8 mouse cellular contexts compared by ENCODE assay signal in the genomic region with DNA sequence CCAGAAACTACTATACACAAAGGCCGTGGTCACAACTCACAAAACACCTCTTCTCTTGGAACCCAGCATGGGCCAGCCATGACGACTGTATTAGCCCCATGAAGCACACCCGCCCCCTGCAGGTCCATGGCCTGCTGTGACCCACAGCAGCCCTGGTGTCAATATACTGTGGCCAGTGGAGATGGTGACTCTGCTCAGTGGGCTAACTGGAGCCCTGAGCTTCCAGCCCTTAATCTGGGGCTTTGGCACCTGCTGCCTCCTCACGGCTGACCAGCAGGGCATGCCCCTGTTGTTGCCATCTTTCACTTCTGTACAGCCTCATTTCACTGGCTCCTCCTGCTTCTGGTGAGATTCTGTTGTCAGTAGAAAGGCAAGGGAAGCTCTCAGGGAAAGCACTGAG. TPM values are rescaled to one million over a fixed set of nuclear protein-coding genes. Genes with fewer than 3 reads are reported as not detected.
DNase-seq lines count a peak whose midpoint lies in the region; ATAC-seq and TF ChIP-seq lines count a peak whose summit lies in the region.
"Had no signal": no experiment of that assay in that cellular context is flagged by ENCODE, and none has a peak within 500 bp of the region (broad histone marks: within the 10 kb centered on the region; RNA-seq: fewer than 3 reads in every experiment).

No protein-coding gene starts in this region.

- H3K9ac ChIP-seq in liver, adult 2 months (ENCODE audit: low read depth, low read length) = no peak overlapping the region
- H3K9ac ChIP-seq in liver, postnatal 0 days (replicated peaks) = no peak overlapping the region

- no peaks in the 10 kb centered on the region for H3K27me3 ChIP-seq in liver, adult 2 months (ENCODE audit: control insufficient read depth, insufficient read depth, low read length)
- no peaks in the 10 kb centered on the region for H3K27me3 ChIP-seq in liver, postnatal 0 days (ENCODE audit: insufficient read depth, low read length)

- peak; percentile 43 for TF ChIP-seq CTCF in liver, adult 2 months (IDR thresholded peaks at IDR 0.05; ENCODE audit: low read depth, low read length)
- peak; percentile 38; the same call in 1 of the 2 replicates for TF ChIP-seq CTCF in liver, postnatal 0 days (IDR thresholded peaks at IDR 0.05; ENCODE audit: low read depth)

- no peaks in the 10 kb centered on the region for H3K79me2 ChIP-seq in liver, adult 2 months (ENCODE audit: control insufficient read depth, insufficient read depth, low read length)

- no peak for TF ChIP-seq POLR2A in liver, adult 2 months (IDR thresholded peaks at IDR 0.05; ENCODE audit: extremely low read depth, insufficient read depth, low read length)

- no peak overlapping the region for H3K4me3 ChIP-seq in liver, adult 2 months (ENCODE audit: insufficient read depth, low read depth, low read length)
- H3K4me3 ChIP-seq in liver, postnatal 0 days (ENCODE audit: low read depth, low read length) = no peak overlapping the region

- no peak for TF ChIP-seq EP300 in liver, postnatal 0 days (IDR thresholded peaks at IDR 0.05; ENCODE audit: low read depth)

- H3K4me2 ChIP-seq in liver, postnatal 0 days (ENCODE audit: low read depth, low read length) = peak overlapping the region; percentile 99; the same call in 1 of the 2 replicates

- intact Hi-C loops in gastrocnemius, postnatal 14 days (cut with DNase I; ENCODE audit: low total_unique reads) = no loop called here

- whole genome bisulfite sequencing in liver, adult 2 months = 75% methylated on average over 4 of the region's 4 CpGs
- WGBS in liver, postnatal 0 days (ENCODE audit: insufficient replicate concordance) = 59% methylated on average over 4 of the region's 4 CpGs

- H3K27ac ChIP-seq in liver, adult 2 months (replicated peaks; ENCODE audit: insufficient read depth, low read depth, low read length) = no peak overlapping the region; the same call in 1 of the 2 replicates
- H3K27ac ChIP-seq in liver, postnatal 0 days (ENCODE audit: low read depth) = peak overlapping the region; percentile 87

- no peaks in the 10 kb centered on the region for H3K36me3 ChIP-seq in liver, adult 2 months (ENCODE audit: control insufficient read depth, insufficient read depth, low read length)
- H3K36me3 ChIP-seq in liver, postnatal 0 days (replicated peaks; ENCODE audit: insufficient read depth, low read length) = no peaks in the 10 kb centered on the region; the same call in 1 of the 2 replicates

- peaks cover 2% of the 10 kb centered on the region; the same call in 1 of the 2 replicates for H3K4me1 ChIP-seq in liver, adult 2 months (ENCODE audit: control insufficient read depth, insufficient read depth, low read length)
- peaks cover 47% of the 10 kb centered on the region for H3K4me1 ChIP-seq in liver, postnatal 0 days (ENCODE audit: insufficient read depth)

- no peak for ATAC-seq in liver, postnatal 0 days

- no peak for DNase-seq in liver, adult 2 months (ENCODE audit: extremely low read depth, low read depth, low spot score)
- no peak for DNase-seq in liver
- DNase-seq in adipocyte (ENCODE audit: low spot score) = peak; percentile 79
- DNase-seq in gastrocnemius, postnatal 14 days = peak; percentile 57
- no peak for DNase-seq in liver, postnatal 0 days
- DNase-seq in ovary, adult 18-20 months (ENCODE audit: low spot score) = no peak
- no peak for DNase-seq in layer of hippocampus, adult 9-10 months (ENCODE audit: low spot score)

- H3K9me3 ChIP-seq in liver, postnatal 0 days (ENCODE audit: low read length) = no peaks in the 10 kb centered on the region

RNA-seq across cellular contexts. Expression of a gene that starts 4.2 kb away (rescaled TPM):
- 10.3 TPM in 2 replicates for total RNA-seq in liver, adult 2 months (2014; rRNA removed)
- 6.1 and 6.6 TPM in 2 replicates for polyA plus RNA-seq in liver, adult 2 months (2012; rRNA removed)
- 10 to 100 TPM; 18.5 to 18.8 TPM for total RNA-seq in gastrocnemius, postnatal 14 days (2021)
- 9.9 and 11.4 TPM in 2 replicates for polyA plus RNA-seq in liver, postnatal 0 days (2015; fragmentation: Nextera tagmentation; extraction: Ambion mirVana)

RNA-seq across cellular contexts. Expression of a gene that starts 32.5 kb away (rescaled TPM):
- total RNA-seq in liver, adult 2 months (2014; rRNA removed) = not detected in 2 replicates
- not detected in 2 replicates for polyA plus RNA-seq in liver, adult 2 months (2012; rRNA removed)
- not detected for total RNA-seq in gastrocnemius, postnatal 14 days (2021)
- not detected in 2 replicates for polyA plus RNA-seq in liver, postnatal 0 days (2015; fragmentation: Nextera tagmentation; extraction: Ambion mirVana)
- total RNA-seq: gastrocnemius, postnatal 36 days had no signal

Comparison
In these comparisons a context has a peak if more than half of its experiments do, and no peak if none do; other contexts are left out.
1. DNase-seq: peak in adipocyte (single experiment) and gastrocnemius, postnatal 14 days (single experiment); none in liver, adult 2 months (single experiment), liver (single experiment), liver, postnatal 0 days (single experiment), ovary, adult 18-20 months (single experiment) and layer of hippocampus, adult 9-10 months (single experiment).